Mouse (Mus musculus) retina, postnatal 1 day (tissue): ENCODE results near the gene Klhl40.

Experiments
- DNase-seq: peaks from one replicate; pipeline ENCODE4 v3.0.0-alpha.2; 2012

Klhl40 gene

GRCm38 (mm10) chr9:121784801-121785200 is 7.4 kb downstream of the Klhl40 start:
- no peak for DNase-seq

- DNase-seq, result no peak
Observed at GRCm38 (mm10) chr9:121785261-121785660, 7.9 kb downstream of the Klhl40 start.

GRCm38 (mm10) chr9:121786359-121786758 is 9.0 kb downstream of the Klhl40 start:
- no peak for DNase-seq

- peak; percentile 76 for DNase-seq
Observed at GRCm38 (mm10) chr9:121791206-121791605, 13.8 kb downstream of the Klhl40 start.

GRCm38 (mm10) chr9:121791757-121792521 is 14.5 kb downstream of the Klhl40 start, which contains the start of gene Hhatl:
TSS of gene Hhatl (minus strand) at chr9:121792507.
- DNase-seq, result no peak

GRCm38 (mm10) chr9:121794972-121795539 is 17.6 kb downstream of the Klhl40 start:
- no peak for DNase-seq

- no peak for DNase-seq
Observed at GRCm38 (mm10) chr9:121797722-121798121, 20.3 kb downstream of the Klhl40 start.

- DNase-seq, result no peak
Observed at GRCm38 (mm10) chr9:121798887-121799520, 21.6 kb downstream of the Klhl40 start.

GRCm38 (mm10) chr9:121802747-121803146 is 25.3 kb downstream of the Klhl40 start:
- no peak for DNase-seq

GRCm38 (mm10) chr9:121807546-121807945 is 30.1 kb downstream of the Klhl40 start:
- no peak for DNase-seq

- DNase-seq, result no peak
Observed at GRCm38 (mm10) chr9:121807947-121808346, 30.5 kb downstream of the Klhl40 start.

- DNase-seq, result peak; percentile 71
Observed at GRCm38 (mm10) chr9:121808511-121808910, 31.1 kb downstream of the Klhl40 start.

- peak; percentile 87 for DNase-seq
Observed at GRCm38 (mm10) chr9:121810081-121810821, 32.8 kb downstream of the Klhl40 start.

- DNase-seq, result no peak
Observed at GRCm38 (mm10) chr9:121815183-121815582, 37.8 kb downstream of the Klhl40 start.

- DNase-seq, result no peak
Observed at GRCm38 (mm10) chr9:121819073-121819770, 41.8 kb downstream of the Klhl40 start.

GRCm38 (mm10) chr9:121819771-121820471 is 42.5 kb downstream of the Klhl40 start:
- DNase-seq, result no peak

- DNase-seq, result no peak
Observed at GRCm38 (mm10) chr9:121820765-121821164, 43.4 kb downstream of the Klhl40 start.

GRCm38 (mm10) chr9:121822585-121822991 is 45.2 kb downstream of the Klhl40 start:
- DNase-seq, result peak; percentile 80

- DNase-seq, result no peak
Observed at GRCm38 (mm10) chr9:121823051-121823450, 45.6 kb downstream of the Klhl40 start.

GRCm38 (mm10) chr9:121823991-121824390 is 46.6 kb downstream of the Klhl40 start:
- DNase-seq, result peak; percentile 77

- DNase-seq, result no peak
Observed at GRCm38 (mm10) chr9:121826356-121826755, 48.9 kb downstream of the Klhl40 start.

GRCm38 (mm10) chr9:121828314-121828713 is 50.9 kb downstream of the Klhl40 start:
- DNase-seq, result no peak
